In the genomic region with DNA sequence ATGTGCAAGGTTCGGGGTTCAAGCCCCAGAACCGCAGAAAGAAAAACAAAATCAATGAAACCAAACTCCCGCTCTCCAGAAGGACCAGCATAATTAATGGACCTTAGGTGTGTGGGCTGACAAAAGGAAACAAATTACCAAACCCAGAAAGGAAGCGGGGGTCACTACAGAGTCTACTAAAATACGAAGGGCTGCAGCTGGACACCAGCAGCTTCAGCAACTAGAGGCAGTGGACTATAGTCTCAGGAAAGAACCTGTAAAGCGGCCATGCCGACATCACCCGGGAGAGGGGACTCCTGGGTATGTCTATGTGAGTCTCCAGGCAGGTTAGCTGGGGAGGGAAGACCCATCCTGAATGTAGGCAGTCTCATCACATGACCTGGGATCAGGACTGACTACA, we compare ENCODE assay signal across 22 mouse cellular contexts. TPM values are rescaled to one million over a fixed set of nuclear protein-coding genes. Genes with fewer than 3 reads are reported as not detected.
DNase-seq lines count a peak whose midpoint lies in the region; ATAC-seq and TF ChIP-seq lines count a peak whose summit lies in the region.
"Had no signal": no experiment of that assay in that cellular context is flagged by ENCODE, and none has a peak within 500 bp of the region (broad histone marks: within the 10 kb centered on the region; RNA-seq: fewer than 3 reads in every experiment).

No protein-coding gene starts in this region.

- H3K9me3 ChIP-seq in kidney, embryonic 14.5 days (ENCODE audit: control insufficient read depth, low read length), result no peaks in the 10 kb centered on the region
- no peaks in the 10 kb centered on the region for H3K9me3 ChIP-seq in kidney, embryonic 16.5 days (ENCODE audit: low read length)
- no peaks in the 10 kb centered on the region for H3K9me3 ChIP-seq in midbrain, embryonic 11.5 days (ENCODE audit: control insufficient read depth, low read length)
- H3K9me3 ChIP-seq in midbrain, embryonic 16.5 days (replicated peaks; ENCODE audit: control insufficient read depth, low read length, poor library complexity, severe bottlenecking), result no peaks in the 10 kb centered on the region
- H3K9me3 ChIP-seq: embryonic facial prominence, embryonic 10.5 days; embryonic facial prominence, embryonic 12.5 days; forebrain, embryonic 13.5 days; forebrain, embryonic 15.5 days had no signal

- H3K4me3 ChIP-seq in kidney, embryonic 14.5 days (ENCODE audit: low read length), result no peak overlapping the region
- H3K4me3 ChIP-seq in kidney, embryonic 16.5 days (ENCODE audit: low read length), result no peak overlapping the region
- no peak overlapping the region for H3K4me3 ChIP-seq in kidney, adult 2 months (ENCODE audit: insufficient read depth, low read depth, low read length)
- H3K4me3 ChIP-seq in midbrain, embryonic 11.5 days (ENCODE audit: low read depth, low read length), result no peak overlapping the region
- no peak overlapping the region for H3K4me3 ChIP-seq in midbrain, embryonic 16.5 days (ENCODE audit: low read depth, low read length)
- H3K4me3 ChIP-seq: embryonic facial prominence, embryonic 10.5 days; embryonic facial prominence, embryonic 12.5 days; forebrain, embryonic 13.5 days; forebrain, embryonic 15.5 days had no signal

- no peak overlapping the region for H3K9ac ChIP-seq in kidney, embryonic 14.5 days (ENCODE audit: low read depth, low read length)
- no peak overlapping the region for H3K9ac ChIP-seq in kidney, embryonic 16.5 days (replicated peaks; ENCODE audit: low read length)
- H3K9ac ChIP-seq in midbrain, embryonic 11.5 days (ENCODE audit: low read length), result no peak overlapping the region
- H3K9ac ChIP-seq in midbrain, embryonic 16.5 days (ENCODE audit: low read depth, low read length), result no peak overlapping the region
- H3K9ac ChIP-seq: embryonic facial prominence, embryonic 12.5 days; forebrain, embryonic 13.5 days; forebrain, embryonic 15.5 days had no signal

- DNase-seq in kidney, postnatal 25 days, result no peak
- DNase-seq in kidney, adult 2 months, result no peak
- DNase-seq in midbrain, embryonic 11.5 days (ENCODE audit: low spot score, missing footprints), result peak; percentile 49
- DNase-seq: adrenal gland, adult 8-10 months; adrenal gland, postnatal 14 days; adrenal gland, postnatal 36 days; B cell, adult 2 months; cerebellum, adult 11-12 months; cerebellum, adult 2 months; cerebellum, adult 9-10 months; cerebellum, postnatal 10 days; cerebellum, postnatal 25 days had no signal

- H3K36me3 ChIP-seq in kidney, embryonic 14.5 days (ENCODE audit: control insufficient read depth, insufficient read depth, low read length), result no peaks in the 10 kb centered on the region
- no peaks in the 10 kb centered on the region for H3K36me3 ChIP-seq in kidney, embryonic 16.5 days (ENCODE audit: insufficient read depth, low read length)
- H3K36me3 ChIP-seq in kidney, adult 2 months (ENCODE audit: control insufficient read depth, insufficient read depth, low read length), result no peaks in the 10 kb centered on the region
- H3K36me3 ChIP-seq in midbrain, embryonic 11.5 days (ENCODE audit: control insufficient read depth, insufficient read depth, low read length), result no peaks in the 10 kb centered on the region
- no peaks in the 10 kb centered on the region for H3K36me3 ChIP-seq in midbrain, embryonic 16.5 days (ENCODE audit: control insufficient read depth, insufficient read depth, low read length)
- H3K36me3 ChIP-seq: embryonic facial prominence, embryonic 10.5 days; embryonic facial prominence, embryonic 12.5 days; forebrain, embryonic 15.5 days; G1E had no signal

- 0 out of 2 replicates have a peak, but pooled peaks cover 3% of the 10 kb centered on the region for H3K4me1 ChIP-seq in kidney, embryonic 14.5 days (ENCODE audit: control insufficient read depth, insufficient read depth, low read length)
- H3K4me1 ChIP-seq in kidney, embryonic 16.5 days (ENCODE audit: insufficient read depth, low read length), result peaks cover 3% of the 10 kb centered on the region; the same call in 1 of the 2 replicates
- no peaks in the 10 kb centered on the region for H3K4me1 ChIP-seq in kidney, adult 2 months (ENCODE audit: control insufficient read depth, insufficient read depth, low read length)
- H3K4me1 ChIP-seq in midbrain, embryonic 11.5 days (ENCODE audit: control insufficient read depth, insufficient read depth, low read length), result no peaks in the 10 kb centered on the region
- peaks cover 4% of the 10 kb centered on the region for H3K4me1 ChIP-seq in midbrain, embryonic 16.5 days (ENCODE audit: control insufficient read depth, insufficient read depth, low read length)
- H3K4me1 ChIP-seq: embryonic facial prominence, embryonic 10.5 days; embryonic facial prominence, embryonic 12.5 days had no signal

- WGBS in kidney, embryonic 14.5 days, result 18% methylated on average over 8 of the region's 8 CpGs
- 24% methylated on average over 8 of the region's 8 CpGs for WGBS in kidney, embryonic 16.5 days
- WGBS in kidney, adult 2 months, result 28% methylated on average over 8 of the region's 8 CpGs
- WGBS in midbrain, embryonic 11.5 days, result 86% methylated on average over 8 of the region's 8 CpGs
- WGBS in midbrain, embryonic 16.5 days, result 84% methylated on average over 8 of the region's 8 CpGs

- no peak overlapping the region for H3K27ac ChIP-seq in kidney, embryonic 14.5 days (ENCODE audit: low read depth, low read length)
- no peak overlapping the region for H3K27ac ChIP-seq in kidney, embryonic 16.5 days (ENCODE audit: low read length)
- no peak overlapping the region for H3K27ac ChIP-seq in kidney, adult 2 months (ENCODE audit: insufficient read depth, low read depth, low read length)
- H3K27ac ChIP-seq in midbrain, embryonic 11.5 days (ENCODE audit: low read depth, low read length), result no peak overlapping the region
- no peak overlapping the region for H3K27ac ChIP-seq in midbrain, embryonic 16.5 days (ENCODE audit: low read length)
- H3K27ac ChIP-seq: embryonic facial prominence, embryonic 10.5 days; embryonic facial prominence, embryonic 12.5 days; forebrain, embryonic 13.5 days; forebrain, embryonic 15.5 days had no signal

- H3K27me3 ChIP-seq in kidney, embryonic 14.5 days (ENCODE audit: control insufficient read depth, insufficient read depth, low read length), result peaks cover 3% of the 10 kb centered on the region; the same call in 1 of the 2 replicates
- H3K27me3 ChIP-seq in kidney, embryonic 16.5 days (ENCODE audit: insufficient read depth, low read length), result peaks cover 6% of the 10 kb centered on the region
- H3K27me3 ChIP-seq in kidney, adult 2 months (replicated peaks; ENCODE audit: control insufficient read depth, insufficient read depth, low read length), result 0 out of 2 replicates have a peak, but pooled peaks cover 1% of the 10 kb centered on the region
- no peaks in the 10 kb centered on the region for H3K27me3 ChIP-seq in midbrain, embryonic 11.5 days (ENCODE audit: control insufficient read depth, insufficient read depth, low read length)
- H3K27me3 ChIP-seq in midbrain, embryonic 16.5 days (ENCODE audit: control insufficient read depth, insufficient read depth, low read depth, low read length), result no peaks in the 10 kb centered on the region
- H3K27me3 ChIP-seq: embryonic facial prominence, embryonic 12.5 days; forebrain, embryonic 13.5 days; forebrain, embryonic 15.5 days had no signal

- no peak for TF ChIP-seq CTCF in kidney, adult 2 months (conservative IDR thresholded peaks at IDR 0.05; ENCODE audit: insufficient read depth, insufficient read length, low read depth, low read length)

- TF ChIP-seq POLR2A in kidney, adult 2 months (IDR thresholded peaks at IDR 0.05; ENCODE audit: low read depth, low read length), result no peak

- H3K4me2 ChIP-seq in kidney, embryonic 14.5 days (replicated peaks; ENCODE audit: low read depth, low read length), result no peak overlapping the region
- no peak overlapping the region for H3K4me2 ChIP-seq in kidney, embryonic 16.5 days (replicated peaks; ENCODE audit: low read depth, low read length)
- H3K4me2 ChIP-seq in midbrain, embryonic 11.5 days, result no peak overlapping the region
- no peak overlapping the region for H3K4me2 ChIP-seq in midbrain, embryonic 16.5 days (ENCODE audit: low read length)
- H3K4me2 ChIP-seq: embryonic facial prominence, embryonic 12.5 days; forebrain, embryonic 13.5 days; forebrain, embryonic 15.5 days had no signal

- ATAC-seq in kidney, embryonic 14.5 days (ENCODE audit: low FRiP score, low TSS enrichment), result peak; percentile 75
- ATAC-seq in kidney, embryonic 16.5 days (ENCODE audit: low FRiP score, low TSS enrichment), result peak; percentile 61
- no peak for ATAC-seq in midbrain, embryonic 11.5 days (ENCODE audit: low FRiP score)
- ATAC-seq in midbrain, embryonic 16.5 days, result no peak
- ATAC-seq: activated CD4-positive, CD25-positive, alpha-beta regulatory T cell, adult 4 months; forebrain, embryonic 13.5 days; forebrain, embryonic 15.5 days; Patski had no signal

RNA-seq across cellular contexts. Expression of gene Ppp2r5c, which starts 55.5 kb away (rescaled TPM):
- 114 and 160 TPM in 2 replicates for polyA plus RNA-seq in kidney, embryonic 14.5 days (2014; fragmentation: Nextera tagmentation; extraction: Ambion mirVana)
- 140 and 145 TPM in 2 replicates for polyA plus RNA-seq in kidney, embryonic 16.5 days (2015; fragmentation: Nextera tagmentation; extraction: Ambion mirVana)
- 29.9 and 41.3 TPM in 2 replicates for polyA plus RNA-seq in kidney, adult 2 months (2012; rRNA removed)
- 175 and 183 TPM in 2 replicates for polyA plus RNA-seq in midbrain, embryonic 11.5 days (2014; fragmentation: Nextera tagmentation; extraction: Ambion mirVana)
- 144 and 147 TPM in 2 replicates for polyA plus RNA-seq in midbrain, embryonic 16.5 days (2015; fragmentation: Nextera tagmentation; extraction: Ambion mirVana)

Comparison
In these comparisons a context has a peak if more than half of its experiments do, and no peak if none do; other contexts are left out.
1. ATAC-seq: peak in kidney, embryonic 14.5 days (single experiment) and kidney, embryonic 16.5 days (single experiment); none in midbrain, embryonic 11.5 days (single experiment) and midbrain, embryonic 16.5 days (single experiment).